Mouse (Mus musculus) CD4-positive helper T cell, adult 2 months (primary cell): ENCODE data around the gene Gm1673.
"Not testable (repeated sequence)": the region's sequence is repeated elsewhere in the genome, so short reads cannot be mapped to it uniquely, and the experiment has no call there.

Source experiments
- DNase-seq: peaks from one replicate; pipeline ENCODE4 v3.0.0-alpha.2; 2012; ENCODE audit warnings: low read depth, missing footprints, low spot score

Gm1673 gene

DNA sequence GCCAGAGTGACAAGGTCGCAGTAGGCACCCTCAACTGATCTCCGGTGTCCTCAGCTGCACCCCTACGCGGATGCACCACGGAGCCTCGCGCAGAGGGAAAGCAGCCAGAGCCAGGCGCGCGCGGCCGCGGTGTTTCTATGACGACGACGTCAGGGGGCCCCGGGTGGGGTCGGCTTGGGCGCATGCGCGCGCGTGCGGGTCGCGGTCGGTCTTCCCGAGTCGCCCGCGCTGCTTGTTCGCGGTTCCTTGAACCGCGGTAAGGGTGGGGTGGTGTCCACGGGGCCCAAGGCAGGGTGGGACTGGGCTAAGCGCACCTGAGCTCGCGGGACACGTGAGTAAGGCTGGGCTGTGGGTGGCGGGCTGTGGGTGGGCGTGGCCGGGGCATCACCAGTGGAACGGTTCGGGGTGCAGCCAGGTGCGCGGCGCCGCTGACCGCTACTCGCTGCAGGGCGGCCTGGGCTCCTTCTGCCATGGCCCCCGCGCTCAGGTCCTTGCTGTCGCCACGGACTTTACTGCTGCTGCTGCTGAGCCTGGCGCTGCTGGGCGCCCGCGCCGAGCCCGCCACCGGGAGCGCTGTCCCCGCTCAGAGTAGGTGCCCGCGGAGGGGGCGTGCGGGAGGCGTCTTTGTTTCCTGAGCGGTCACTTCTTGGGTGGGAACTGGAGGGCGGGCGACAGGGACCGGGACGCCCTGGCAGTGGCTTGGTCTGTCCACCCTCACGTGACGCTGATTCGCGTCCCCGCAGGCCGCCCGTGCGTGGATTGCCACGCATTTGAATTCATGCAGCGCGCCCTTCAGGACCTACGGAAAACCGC lies at the start of gene Gm1673:
Gene Gm1673, plus strand, starts transcription at position 125 of the 813 bp plus-strand sequence.
- DNase-seq: peak; percentile 38

GRCm38 (mm10) chr5:33934081-33934480 lies 49.2 kb upstream of the Gm1673 start:
- DNase-seq: peak; percentile 16

- no peak for DNase-seq
Measured at GRCm38 (mm10) chr5:33934877-33935276, 48.4 kb upstream of the Gm1673 start.

DNA sequence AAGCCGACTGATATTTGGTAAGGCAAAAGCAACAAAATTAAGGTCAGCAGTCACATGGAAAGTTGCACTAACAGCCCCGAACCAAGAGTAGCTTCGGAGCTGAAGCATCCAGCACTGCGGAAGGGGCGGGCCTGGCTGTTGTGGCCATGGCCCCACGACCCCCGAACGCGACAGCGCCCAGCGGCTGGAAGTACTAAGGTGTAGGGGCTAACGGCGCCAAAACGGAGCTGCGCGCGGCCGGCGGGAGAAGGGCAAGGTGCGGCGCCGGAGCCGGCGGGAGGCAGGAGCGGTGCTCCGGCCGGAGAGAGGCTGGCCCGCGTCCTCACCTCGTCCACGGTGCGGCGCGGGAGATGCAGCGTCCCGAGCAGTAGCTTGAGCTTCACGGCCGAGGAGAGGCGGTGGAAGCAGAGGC lies 47.5 kb upstream of the Gm1673 start:
- no peak for DNase-seq

DNA sequence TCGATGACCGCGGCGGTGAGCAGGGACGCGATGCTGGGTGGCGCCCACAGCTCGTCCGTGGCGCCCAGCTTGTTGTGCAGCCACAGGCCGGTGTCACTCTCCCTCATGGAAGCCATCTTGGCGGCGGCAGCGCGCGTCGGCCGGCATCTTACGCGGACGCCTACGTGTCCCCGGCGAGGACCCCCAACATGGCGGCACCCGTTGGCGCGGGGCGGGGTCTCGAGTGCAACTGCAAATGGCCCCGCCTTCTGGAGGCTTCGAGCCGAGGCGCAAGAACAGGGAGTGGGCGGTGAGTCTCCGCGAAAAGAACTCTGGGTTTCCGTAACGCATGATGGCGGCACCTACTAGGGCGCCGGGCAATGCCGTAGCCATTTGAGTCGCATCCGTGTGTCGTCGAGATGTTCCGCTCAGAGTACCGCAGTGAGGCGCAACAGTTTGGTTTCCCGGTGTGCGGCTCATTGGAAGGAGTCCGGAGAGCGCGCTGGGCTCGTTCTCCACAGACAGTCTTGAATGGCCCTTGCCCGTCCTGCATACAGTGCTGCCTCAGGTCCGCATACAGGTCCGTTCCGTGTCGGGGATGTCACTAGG lies 47.0 kb upstream of the Gm1673 start, which contains the start of gene Nelfa:
Gene Nelfa, minus strand, starts transcription at position 294 of the 588 bp plus-strand sequence.
- peak; percentile 99 for DNase-seq

DNA sequence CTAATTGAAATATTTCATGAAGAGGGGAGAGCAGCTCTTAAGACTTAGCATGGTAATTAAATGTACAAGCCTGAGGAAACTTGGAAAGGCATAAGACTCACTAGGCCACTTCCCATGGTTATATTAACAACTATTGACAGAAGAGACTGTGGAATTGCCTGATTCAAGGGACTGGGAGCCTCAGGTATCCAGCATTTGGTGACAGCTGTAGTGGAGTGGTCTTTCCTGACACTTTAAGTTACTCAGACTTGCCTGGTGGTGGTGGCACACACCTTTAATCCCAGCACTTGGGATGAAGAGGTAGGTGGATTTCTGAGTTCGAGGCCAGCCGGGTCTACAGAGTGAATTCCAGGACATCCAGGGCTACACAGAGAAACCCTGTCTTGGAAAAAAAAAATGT lies 46.0 kb upstream of the Gm1673 start:
- DNase-seq: no peak

DNA sequence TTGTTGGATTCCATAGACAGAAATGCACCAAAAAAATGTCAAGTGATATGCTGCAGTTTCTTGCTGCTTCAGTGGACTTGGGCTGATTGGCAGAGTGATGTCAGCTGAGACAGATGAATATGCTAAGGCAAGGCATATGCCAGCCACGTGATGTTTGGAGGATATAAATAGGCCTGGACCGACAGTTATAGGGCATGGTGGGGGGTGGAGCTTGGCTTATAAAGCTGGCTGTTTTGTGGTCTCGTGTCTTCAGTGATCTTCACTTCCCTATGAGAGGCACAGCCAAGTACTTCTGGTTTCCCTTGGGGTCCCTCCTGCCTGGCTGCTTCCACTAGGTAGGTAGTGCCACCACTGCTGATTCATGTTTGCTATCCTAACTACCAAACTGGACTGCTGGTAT lies 44.8 kb upstream of the Gm1673 start:
- no peak for DNase-seq

DNA sequence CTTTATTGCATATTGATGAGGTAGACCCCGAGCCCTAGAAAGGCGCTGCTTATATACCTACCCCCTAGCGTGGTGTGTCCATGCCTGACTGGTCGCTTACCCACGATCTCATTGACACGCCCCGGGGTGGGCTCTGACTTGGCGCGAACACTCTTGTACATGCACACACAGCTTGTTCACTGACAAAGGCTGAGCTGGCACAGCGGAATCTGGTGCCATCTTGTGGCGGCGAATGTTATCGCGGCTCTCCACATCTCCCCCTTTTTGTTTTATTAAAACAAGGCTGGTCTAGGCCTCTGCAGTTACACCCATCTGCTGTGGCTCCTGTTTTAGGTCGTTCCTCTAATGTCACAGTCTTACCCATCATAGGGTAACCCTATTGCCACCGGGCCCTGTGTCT lies 36.2 kb upstream of the Gm1673 start:
- DNase-seq: not testable (repeated sequence)

- DNase-seq: no peak
Measured at GRCm38 (mm10) chr5:33948314-33948713, 34.9 kb upstream of the Gm1673 start.

GRCm38 (mm10) chr5:33953471-33954185 lies 29.6 kb upstream of the Gm1673 start:
- DNase-seq: no peak

- DNase-seq: peak; percentile 61
Measured at GRCm38 (mm10) chr5:33954354-33954753, 28.9 kb upstream of the Gm1673 start.

GRCm38 (mm10) chr5:33955868-33956267 lies 27.4 kb upstream of the Gm1673 start:
- DNase-seq: no peak

GRCm38 (mm10) chr5:33959382-33959781 lies 23.9 kb upstream of the Gm1673 start:
- no peak for DNase-seq

DNA sequence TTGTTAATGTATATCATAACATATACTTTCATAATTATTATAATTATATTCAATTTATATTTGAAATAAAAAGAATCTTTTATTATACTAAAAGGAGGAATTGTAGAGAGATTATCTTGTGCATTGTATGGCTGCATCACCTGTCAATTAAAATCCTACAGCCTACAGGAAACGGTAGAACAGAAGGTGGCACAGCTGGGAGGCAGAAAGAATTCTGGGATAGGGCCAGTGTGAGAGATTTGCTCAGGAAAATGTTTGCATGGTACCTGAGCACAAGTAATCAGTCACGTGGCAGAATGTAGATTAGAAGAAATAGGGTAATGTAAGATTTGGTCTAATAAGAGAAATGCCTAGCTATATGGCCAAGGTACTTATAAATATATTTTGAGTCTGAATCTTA lies 8.5 kb upstream of the Gm1673 start:
- DNase-seq: no peak

- DNase-seq: no peak
Measured at GRCm38 (mm10) chr5:33976267-33976666, 7.0 kb upstream of the Gm1673 start.

DNA sequence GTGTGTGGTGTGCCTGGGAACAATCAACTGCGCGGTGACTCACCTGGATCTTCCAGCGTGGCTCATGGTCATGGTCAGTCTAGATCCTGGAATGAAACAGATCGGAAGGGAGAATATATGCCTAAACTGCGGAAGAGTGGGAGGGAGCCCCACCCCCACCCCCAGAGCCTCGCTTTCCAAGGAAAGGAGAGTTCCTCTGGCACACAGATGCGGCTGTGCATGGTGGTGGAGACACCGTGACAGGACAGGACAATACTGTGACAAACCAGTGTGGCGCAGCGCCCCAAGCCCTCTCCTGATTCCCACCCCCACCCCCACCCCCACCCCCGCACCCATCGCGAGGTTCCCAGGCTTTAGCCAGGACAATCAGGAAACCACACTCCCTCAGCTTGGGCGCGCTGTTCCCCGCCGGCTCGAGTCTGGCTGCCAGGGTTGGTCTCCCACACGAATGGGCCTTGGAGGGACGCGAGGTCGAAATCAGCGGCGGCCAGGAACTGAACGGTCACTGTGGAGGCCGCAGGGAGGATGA lies 438 bp upstream of the Gm1673 start:
- no peak for DNase-seq

- no peak for DNase-seq
Measured at GRCm38 (mm10) chr5:33994671-33995625, 11.7 kb downstream of the Gm1673 start.

GRCm38 (mm10) chr5:33995843-33996693 lies 12.8 kb downstream of the Gm1673 start, which contains the start of gene Nat8l:
Nat8l (plus strand) TSS chr5:33995984.
- DNase-seq: no peak

- DNase-seq: no peak
Measured at GRCm38 (mm10) chr5:33996694-33997045, 13.4 kb downstream of the Gm1673 start.
